Mouse (Mus musculus) CH12.LX (cell line): ENCODE data around the gene Oxsm.

Experiments used
- CHD2 ChIP-seq: IDR thresholded peaks from 2 replicates; pipeline ENCODE4 v1.6.1; 2011; ENCODE audit warnings: low read length, improper control_type of control experiment
- CTCF ChIP-seq, 2 experiments: IDR thresholded peaks in 1 of 2; conservative IDR thresholded peaks in 1 of 2; 2 replicates each; pipeline ENCODE4 v1.5.1; 2011 to 2012; ENCODE audit warnings: low read depth in 2 of 2, low read length in 2 of 2, improper control_type of control experiment in 1 of 2, inconsistent platforms in 1 of 2, mild to moderate bottlenecking in 1 of 2, moderate library complexity in 1 of 2
- IRF4 ChIP-seq: IDR thresholded peaks from 2 replicates; pipeline ENCODE4 v1.6.1; 2014; ENCODE audit warnings: low read depth, mild to moderate bottlenecking, inconsistent platforms, low read length, improper control_type of control experiment
- MXI1 ChIP-seq: IDR thresholded peaks from 2 replicates; pipeline ENCODE4 v1.6.1; 2011; ENCODE audit warnings: mild to moderate bottlenecking, low read depth, low read length, improper control_type of control experiment
- NELFE ChIP-seq: IDR thresholded peaks from 2 replicates; pipeline ENCODE4 v1.6.1; 2011; ENCODE audit warnings: low read depth, low read length, improper control_type of control experiment
- NRF1 ChIP-seq: IDR thresholded peaks from 2 replicates; pipeline ENCODE4 v1.6.1; 2014; ENCODE audit warnings: low read depth, mild to moderate bottlenecking, inconsistent platforms, low read length, improper control_type of control experiment, moderate library complexity

GRCm38 (mm10) chr14:16256209-16256608 lies 6.6 kb upstream of the Oxsm start:
- TF ChIP-seq MXI1 (no peak), NRF1 (no peak), NELFE (no peak), IRF4 (no peak), CHD2 (no peak), CTCF (conservative IDR thresholded peaks at IDR 0.05 in 1 of 2, IDR thresholded peaks at IDR 0.05 in 1 of 2; ENCODE audit: low read depth in 2 of 2, low read length in 2 of 2) (no peak)
